Mouse (Mus musculus) activated CD4-positive, CD25-positive, alpha-beta regulatory T cell, adult 9 weeks (primary cell): ENCODE results near the gene Rbfox2. TPM values are rescaled to one million over a fixed set of nuclear protein-coding genes. Genes with fewer than 3 reads are reported as not detected.

Source experiments
- polyA plus RNA-seq: library from polyadenylated mRNA; unstranded; fragments of 100-300 nt; shearing (Covaris generic); gene quantifications from one replicate; pipeline ENCODE4 v1.2.1, GENCODE M21; 2017

The Rbfox2 gene
- polyA plus RNA-seq: not detected

DNA sequence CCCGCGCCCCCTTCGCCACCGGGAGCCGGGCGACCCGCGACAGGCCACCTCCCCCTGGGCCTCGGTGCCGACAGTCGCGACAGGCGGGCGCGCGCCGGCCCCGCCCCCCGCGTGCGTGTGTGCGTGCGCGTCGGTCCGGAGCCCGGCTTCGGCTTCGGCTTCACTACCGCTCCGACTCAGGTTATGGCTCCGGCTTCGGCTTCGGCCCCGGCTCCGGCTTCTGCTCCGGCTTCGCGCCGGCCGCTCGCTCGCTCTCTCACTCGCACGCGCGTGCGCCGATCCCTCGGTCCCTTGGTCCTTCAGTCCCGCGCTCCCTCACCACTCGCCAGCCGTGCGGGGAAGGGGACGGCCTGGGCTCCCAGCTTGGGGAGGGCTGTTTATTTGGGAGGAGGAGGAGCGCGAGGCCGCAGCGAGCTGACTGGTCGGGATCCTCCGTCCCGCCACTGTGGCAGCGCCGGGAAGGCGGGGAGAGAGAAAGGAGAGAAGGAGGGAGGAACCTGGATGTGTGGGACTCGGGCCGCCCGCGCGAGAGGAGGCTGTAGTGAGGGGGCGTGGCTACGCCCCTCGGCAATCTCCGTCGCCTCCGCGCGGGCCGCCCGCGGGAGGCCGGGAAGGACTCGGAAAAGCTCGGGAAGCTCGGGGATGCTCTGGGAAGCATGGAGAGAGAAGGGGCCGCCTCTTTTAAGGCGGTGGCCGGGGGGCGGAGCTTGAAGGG, at the start of gene Rbfox2:
Gene Rbfox2, minus strand, starts transcription at position 458 of the 715 bp plus-strand sequence.

DNA sequence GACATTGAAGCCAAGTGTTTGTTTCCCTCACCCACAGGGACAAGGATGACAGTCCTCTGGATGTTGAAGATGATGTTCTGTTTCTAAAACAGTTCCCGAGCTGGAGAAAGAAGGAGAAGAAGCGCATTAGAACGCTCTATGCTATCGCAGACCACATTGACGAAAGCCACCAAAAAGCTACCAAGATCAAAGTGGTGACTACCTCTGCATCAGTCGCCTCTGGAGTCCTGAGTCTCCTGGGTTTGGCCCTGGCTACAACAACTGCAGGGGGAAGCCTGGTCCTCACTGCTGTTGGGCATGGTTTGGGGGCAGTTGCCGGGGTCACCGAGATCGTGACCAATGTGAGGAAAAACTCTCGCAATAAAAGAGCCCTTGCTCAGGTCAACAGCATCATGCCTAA, 256.2 kb downstream of the Rbfox2 start, which contains the start of gene Mb:
Gene Mb, minus strand, starts transcription at position 101 of the 400 bp plus-strand sequence.

DNA sequence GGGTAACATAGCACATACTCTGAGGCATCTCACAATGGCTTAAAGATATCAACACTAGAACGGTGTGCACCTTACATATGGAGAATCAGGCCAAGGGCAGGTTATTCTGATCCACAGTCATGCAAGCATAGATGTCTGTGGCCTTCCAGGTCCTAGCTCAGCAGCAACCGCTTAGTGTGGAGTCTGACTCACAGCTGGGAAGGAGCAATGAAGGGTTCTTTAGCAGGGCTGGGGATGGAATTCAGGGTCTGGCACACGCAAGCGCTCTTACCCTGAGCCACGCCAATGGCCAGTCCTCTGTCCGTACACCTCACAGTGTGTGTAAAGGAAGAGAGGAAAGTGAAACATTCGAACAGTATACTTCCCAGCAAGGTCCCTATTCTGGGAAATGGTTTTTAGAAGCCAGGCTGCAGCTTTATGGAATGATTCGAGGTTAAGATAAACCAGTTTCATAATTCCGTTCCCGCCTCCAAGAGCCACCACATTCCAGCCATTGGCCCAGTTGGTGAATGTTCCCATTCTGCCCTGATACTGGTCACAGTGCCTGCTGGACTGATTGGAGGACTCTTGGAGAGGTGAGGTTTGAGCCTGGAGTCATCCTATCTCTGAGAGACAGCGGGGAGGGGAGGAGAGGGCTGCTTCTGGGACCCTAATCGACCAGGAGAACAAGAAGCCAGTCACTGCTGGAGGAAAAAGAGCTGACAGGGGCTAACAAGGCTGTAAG, 262.0 kb downstream of the Rbfox2 start, which contains the start of gene Apol6:
Gene Apol6, plus strand, starts transcription at position 133 of the 724 bp plus-strand sequence.

Other genes with a start within 250 kb of the Rbfox2 start
- gene Apol7a, start 92.1 kb upstream of the Rbfox2 start, polyA plus RNA-seq: not detected
- gene Apol9a, start 104.1 kb upstream of the Rbfox2 start, polyA plus RNA-seq: 4.5 TPM
- gene Apol7b, start 140.5 kb upstream of the Rbfox2 start, polyA plus RNA-seq: 0.32 TPM
- 0.15 TPM for gene Apol10a, start 170.0 kb upstream of the Rbfox2 start, polyA plus RNA-seq
- 0.89 TPM for gene Apol11a, start 201.3 kb upstream of the Rbfox2 start, polyA plus RNA-seq
- gene Apol7c, start 226.3 kb upstream of the Rbfox2 start, polyA plus RNA-seq: not detected